Mouse (Mus musculus) gastrocnemius, adult 8-10 months (tissue): Measurements from ENCODE around the gene Hat1. TPM values are rescaled to one million over a fixed set of nuclear protein-coding genes. Genes with fewer than 3 reads are reported as not detected.
"Not testable (repeated sequence)": the region's sequence is repeated elsewhere in the genome, so short reads cannot be mapped to it uniquely, and the experiment has no call there.

Source experiments
- DNase-seq, 2 experiments: peaks; one replicate each; pipeline ENCODE4 v3.0.0; 2022; ENCODE audit warnings: low spot score in 2 of 2
- total RNA-seq, 4 experiments: library from RNA; stranded (reverse); gene quantifications; 2 replicates each; pipeline ENCODE4 v1.2.4; 2022

The Hat1 gene
- 10 to 100 TPM; 14.6 to 19.9 (median 16.5) TPM for total RNA-seq

- DNase-seq, result peak; percentile 90 to 92
Observed at GRCm38 (mm10) chr2:71388951-71389763, at the start of gene Hat1. Gene Hat1 (plus strand): TSS chr2:71388958.

DNA sequence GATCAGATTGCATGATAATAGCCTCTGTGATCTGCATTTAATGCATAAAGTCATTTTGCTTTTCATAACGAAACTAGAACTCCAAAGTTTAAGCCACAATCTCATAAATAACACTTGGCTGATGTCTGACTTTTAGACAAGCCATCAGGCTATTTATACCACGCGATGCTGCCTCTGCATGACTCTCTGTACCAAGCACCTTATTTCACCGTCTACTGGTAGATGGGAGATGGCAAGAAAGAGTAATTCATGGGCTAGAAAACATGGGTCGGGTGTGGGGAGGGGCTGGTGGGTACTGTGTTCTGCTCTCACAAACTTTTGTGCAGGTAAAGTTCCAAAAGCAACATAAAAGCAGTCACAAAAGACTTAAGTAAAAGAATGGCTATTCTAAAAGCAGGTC, 48.6 kb upstream of the Hat1 start:
- no peak for DNase-seq

DNA sequence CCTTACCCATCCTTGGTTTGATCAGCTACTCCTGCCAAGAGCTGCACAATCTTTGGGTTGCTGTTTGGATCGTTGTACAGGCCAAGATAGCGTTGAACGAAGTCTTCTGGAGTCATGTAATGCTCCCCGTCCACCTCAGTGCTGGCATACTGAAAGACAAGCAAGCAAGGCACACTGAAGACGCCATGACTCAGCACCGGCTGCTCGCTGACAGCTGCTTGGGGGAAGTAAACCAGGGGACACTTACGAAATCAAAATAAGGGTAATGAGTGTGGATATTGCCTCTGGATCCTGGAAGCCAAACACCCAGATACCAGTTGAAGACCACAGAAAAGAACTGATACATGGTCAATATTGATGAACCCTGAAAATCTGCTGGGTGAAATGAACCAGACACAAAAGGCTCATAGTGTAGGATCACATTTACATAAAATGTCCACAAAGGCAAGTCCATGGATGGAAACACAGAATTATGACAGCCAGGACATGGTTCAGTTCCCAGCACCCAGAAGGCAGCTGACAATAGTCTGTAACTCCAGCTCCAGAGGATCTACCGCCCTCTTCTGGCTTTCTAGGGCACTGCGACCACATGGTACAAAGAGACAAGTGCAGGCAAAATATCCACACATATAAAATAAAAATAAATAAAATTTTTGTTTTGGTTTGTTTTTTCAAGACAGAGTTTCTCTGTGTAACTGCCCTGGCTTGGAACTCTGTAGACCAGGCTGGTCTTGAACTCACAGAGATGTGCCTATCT, 44.7 kb upstream of the Hat1 start:
- no peak for DNase-seq

DNA sequence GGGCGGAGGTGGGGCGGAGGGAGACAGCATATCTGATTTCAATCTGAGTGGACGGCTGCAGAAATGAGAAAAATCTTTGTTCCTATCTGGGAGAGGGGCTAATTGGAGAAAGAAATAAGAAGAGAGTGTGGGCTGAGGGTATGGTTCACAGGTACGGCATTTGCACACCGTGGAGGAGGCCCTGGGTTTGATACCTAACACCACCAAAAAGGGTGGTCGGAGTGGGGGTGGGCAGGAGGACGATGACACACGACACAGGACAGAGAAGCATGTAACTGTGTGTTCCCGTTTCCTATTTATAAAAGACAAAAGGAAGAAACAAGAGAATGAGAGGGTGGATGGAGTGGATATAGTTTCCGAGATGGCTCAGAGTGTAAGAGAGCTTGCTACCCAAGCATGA, 41.6 kb upstream of the Hat1 start:
- DNase-seq, result no peak

DNA sequence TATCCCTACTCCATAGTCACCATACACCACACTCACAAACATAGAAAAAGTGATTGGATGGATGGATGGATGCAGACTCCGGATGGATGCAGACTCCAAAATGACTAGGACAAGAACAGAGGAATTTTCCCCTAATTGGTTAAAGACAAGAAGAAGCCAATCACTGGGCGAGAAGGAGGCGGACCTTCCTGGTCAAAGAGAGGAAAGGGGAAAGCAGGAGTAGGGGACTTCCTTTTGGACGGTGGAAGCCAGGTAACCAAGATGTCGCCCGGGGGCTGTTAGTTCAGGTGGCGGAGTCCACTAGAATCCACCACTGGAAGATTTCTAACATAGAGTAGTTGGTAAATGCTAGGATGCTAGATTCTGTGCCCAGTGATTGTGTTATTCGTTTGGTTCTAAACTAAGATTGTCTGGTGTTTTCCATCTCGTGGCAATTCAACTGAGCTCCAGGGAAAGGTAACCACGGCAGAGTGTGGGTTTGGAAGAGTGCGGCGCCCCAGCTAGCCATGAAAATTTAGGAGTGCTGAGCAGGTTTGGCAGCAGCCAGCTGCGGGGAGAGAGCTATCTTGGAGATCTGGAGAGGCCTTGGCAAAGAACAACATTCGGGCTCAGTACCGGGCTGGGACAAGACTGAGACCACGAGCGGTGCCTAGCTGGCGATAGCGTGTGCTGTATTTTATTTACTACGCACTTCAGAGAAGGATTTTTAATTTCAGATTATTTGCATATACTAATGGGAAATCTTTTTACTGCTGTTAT, 40.8 kb upstream of the Hat1 start:
- DNase-seq, result no peak

DNA sequence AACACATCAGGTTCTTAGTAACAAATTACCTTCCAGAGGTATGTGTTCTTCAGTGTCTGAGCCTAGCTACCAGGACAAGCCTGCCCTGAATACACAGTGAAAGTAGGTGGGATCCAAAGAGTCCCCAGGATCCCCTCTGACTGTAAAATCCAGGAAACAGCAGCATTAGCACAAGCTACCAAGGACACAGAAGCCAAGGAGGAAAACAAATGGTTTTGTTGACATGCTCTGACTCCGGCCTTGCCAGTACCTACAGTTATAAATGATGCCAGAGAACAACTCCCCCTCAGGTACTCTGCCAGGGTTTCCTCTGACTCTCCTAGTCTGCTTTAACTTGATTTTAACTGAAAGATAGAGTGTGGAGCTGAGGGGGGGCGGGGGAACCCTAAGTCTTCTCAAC, 39.2 kb upstream of the Hat1 start:
- no peak for DNase-seq

- DNase-seq, result no peak
Observed at GRCm38 (mm10) chr2:71350181-71350580, 38.6 kb upstream of the Hat1 start.

- no peak for DNase-seq
Observed at GRCm38 (mm10) chr2:71350904-71351726, 37.6 kb upstream of the Hat1 start.

DNA sequence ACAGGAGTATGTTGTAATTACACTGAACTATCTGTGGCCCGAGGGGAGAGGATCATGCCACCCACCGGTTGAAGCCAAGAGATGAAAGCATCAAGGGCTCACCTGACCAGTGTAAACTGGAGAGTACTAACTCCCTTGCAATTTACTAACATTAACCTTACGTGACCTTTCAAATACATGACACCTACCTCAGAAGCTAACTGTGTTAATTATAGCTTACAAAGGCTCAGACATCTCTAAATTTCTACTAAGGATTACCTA, 37.1 kb upstream of the Hat1 start:
- DNase-seq, result no peak

GRCm38 (mm10) chr2:71353306-71354054, 35.3 kb upstream of the Hat1 start:
- no peak for DNase-seq

- DNase-seq, result peak; percentile 41 to 58
Observed at GRCm38 (mm10) chr2:71354055-71354425, 34.7 kb upstream of the Hat1 start.

GRCm38 (mm10) chr2:71358347-71358746, 30.4 kb upstream of the Hat1 start:
- DNase-seq, result no peak

DNA sequence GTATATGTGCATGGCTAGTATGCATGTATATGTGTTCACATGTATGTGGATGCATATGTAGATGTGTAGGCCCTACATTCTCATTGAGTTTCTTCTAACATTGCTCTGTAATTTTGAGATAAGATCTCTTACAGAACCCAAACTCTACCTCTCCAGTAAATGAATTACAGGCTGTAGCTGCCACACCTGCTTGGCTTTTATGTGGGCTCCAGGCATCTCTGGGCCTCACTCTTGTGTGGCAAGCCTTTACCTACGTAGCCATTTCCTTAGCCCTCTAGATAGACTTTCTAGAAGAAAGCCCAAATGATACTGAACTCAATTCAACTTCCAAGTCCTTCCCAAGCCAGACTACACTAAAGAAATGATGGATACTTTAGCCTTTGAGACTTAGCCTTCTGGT, 28.6 kb upstream of the Hat1 start:
- no peak for DNase-seq

DNA sequence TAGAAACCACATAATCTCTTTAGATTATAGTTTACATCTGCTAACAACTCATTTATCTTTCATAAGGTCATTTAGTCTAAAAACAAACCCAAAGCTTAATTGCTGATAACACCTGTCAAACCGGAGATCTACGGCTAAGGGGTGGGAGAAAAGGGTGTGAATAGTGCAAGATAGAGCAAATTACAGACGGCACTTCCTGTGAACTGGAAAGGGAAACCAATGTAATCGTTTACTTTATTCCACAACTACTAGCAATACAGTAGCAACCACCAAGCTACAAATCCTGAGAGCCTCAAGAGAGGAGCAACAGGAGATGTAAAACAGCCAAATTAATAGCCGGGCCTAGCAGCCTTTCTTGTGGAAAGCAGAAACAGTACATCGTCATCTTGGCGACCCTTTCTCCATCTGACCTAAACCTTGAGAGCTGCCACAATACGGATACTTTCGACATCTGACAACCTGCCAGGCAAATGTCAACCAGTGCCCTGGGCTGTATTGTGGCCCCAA, 22.1 kb upstream of the Hat1 start:
- DNase-seq, result no peak

DNA sequence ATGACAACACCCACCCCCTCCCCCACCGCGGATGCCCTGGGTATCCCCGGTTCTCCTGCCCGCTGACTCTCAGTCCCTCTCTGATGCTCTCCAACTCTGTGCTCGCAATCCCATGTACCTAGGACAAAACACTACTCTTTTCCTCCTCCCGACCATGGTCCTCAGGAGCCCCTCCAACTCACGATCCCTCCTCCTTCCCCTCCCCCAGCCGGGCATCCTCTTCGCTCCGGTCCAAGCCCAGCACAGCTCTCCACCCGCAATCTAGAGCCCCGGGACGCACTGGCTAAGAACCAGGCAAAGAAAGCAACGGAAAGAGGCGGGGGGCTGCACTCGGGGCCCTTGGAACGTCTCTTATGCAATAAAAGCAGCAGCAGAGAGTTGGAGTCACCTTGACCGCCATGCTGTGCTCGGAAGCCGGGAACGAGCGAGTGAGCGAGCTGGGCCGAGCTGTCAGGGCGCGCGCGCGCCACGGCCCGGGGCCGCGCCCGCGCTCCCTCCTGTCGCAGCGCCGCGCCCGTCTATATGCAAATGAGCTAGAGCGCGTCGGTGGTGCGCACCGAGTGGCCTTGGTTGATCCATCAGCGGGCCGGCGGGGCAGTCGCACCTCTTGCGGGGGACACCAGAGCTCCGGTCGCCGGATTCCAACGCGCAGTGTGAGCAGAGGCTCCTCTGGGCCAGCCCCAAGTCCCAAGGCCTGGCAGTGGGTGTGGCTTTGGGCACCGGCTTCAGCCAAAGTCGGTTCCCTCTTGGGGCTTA, 21.5 kb upstream of the Hat1 start, which contains the start of gene Slc25a12:
Gene Slc25a12, minus strand, starts transcription at position 625 of the 756 bp plus-strand sequence.
- DNase-seq, result peak; percentile 82 to 91

DNA sequence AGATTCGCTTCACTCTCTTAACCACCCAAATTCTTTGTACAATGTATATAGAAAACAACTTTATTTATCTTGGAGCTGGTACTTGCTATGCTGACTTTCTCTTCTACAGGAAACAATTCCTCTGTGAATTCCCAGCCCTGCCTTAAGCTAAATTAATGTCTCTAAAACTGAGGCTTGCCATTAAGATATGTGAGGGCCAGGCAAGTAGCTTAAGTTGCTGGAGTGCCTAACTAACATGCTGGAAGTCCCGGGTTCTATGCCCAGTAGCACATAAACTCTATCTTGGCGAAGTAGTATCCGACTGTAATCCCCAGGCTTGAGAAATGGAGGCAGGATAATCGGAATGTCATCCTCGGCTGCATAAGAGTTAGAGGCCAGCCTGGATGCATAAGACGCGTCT, 20.7 kb upstream of the Hat1 start:
- no peak for DNase-seq

DNA sequence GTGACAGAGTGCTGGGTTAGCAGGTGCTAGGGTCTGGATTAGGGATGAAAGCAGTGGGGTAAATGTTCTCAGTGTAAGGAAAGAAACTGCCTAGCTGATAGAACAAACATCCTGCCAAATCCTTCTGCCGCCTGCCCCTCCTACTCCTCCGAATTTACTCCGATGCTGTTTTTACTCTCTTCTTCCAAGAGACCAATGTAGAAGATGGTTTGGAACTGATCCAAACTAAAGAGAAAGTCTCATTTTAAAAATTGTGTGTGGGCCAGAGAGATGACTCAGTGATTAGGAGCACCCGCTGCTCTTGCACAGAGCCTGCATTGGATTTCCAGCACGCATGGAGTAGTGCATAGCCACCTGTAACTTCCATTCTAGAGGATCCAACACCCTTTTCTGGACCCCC, 17.0 kb upstream of the Hat1 start:
- DNase-seq, result no peak

DNA sequence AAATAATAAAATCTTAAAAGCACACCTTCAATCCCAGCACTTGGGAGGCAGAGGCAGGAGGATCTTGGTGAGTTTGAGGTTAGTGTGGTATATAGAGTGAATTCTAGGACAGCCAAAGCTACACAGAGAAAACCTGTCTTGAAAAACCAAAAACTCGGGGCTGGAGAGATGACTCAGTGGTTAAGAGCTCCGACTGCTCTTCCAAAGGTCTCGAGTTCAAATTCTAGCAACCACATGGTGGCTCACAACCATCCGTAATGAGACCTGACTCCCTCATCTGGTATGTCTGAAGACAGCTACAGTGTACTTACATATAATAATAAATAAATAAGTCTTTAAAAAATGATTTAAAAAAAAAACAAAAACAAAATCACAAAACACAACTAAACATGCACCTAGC, 16.5 kb upstream of the Hat1 start:
- not testable (repeated sequence) for DNase-seq

DNA sequence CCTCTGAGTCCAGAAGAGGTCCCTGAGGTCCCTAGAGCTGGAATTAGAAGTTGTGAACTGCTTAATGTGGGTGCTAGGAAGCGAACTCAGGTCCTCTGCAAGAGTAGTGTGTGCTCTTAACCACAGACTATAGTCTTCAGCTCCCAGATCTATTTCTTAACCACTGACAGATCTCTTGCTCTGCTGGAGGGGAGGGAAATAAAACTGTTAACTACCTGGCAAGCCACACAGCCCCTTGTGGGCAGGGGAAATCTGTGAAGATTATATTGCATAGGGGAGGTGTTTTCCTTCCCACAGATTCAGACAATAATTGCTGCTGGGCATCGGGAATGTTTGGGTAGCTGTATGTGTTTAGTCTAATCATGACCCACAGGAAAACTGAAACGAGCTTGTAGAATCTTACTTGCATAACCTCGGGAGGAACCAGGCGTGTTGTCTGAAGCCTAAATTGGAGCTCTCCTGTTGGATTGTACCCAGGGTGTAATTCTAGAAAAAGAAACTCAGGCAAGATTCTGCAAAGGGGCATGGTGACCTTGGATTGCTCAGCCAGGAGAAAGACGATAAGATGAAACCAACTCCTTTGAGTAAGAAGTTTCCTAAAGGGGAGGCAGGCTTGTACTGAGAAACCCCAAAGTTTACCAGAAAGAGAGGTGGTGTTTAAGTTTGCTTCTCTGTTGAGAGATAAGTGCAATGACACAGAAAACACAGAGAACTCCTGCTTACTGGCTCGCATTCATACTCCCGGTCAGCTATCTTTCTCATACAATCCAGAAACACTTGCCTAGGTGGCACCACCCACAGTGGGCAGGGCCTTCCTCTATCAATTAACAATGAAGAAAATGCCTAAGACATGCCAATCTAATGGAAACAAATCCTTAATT, 14.2 kb upstream of the Hat1 start:
- DNase-seq, result peak; percentile 17 to 44
